15 mouse cellular contexts compared by ENCODE assay signal in genomic region chr10:122105889-122106632, GRCm38 (mm10). TPM values are rescaled to one million over a fixed set of nuclear protein-coding genes. Genes with fewer than 3 reads are reported as not detected.
A peak's percentile ranks its signal among the peaks of the same experiment; 100 is the strongest.
DNase-seq lines count a peak whose midpoint lies in the region; ATAC-seq and TF ChIP-seq lines count a peak whose summit lies in the region.
"Had no signal": no experiment of that assay in that cellular context is flagged by ENCODE, and none has a peak within 500 bp of the region (broad histone marks: within the 10 kb centered on the region; RNA-seq: fewer than 3 reads in every experiment).

No protein-coding gene starts in this region.

- H3K9me3 ChIP-seq in hindbrain, embryonic 16.5 days (ENCODE audit: control insufficient read depth, low read length): no peaks in the 10 kb centered on the region
- H3K9me3 ChIP-seq in hindbrain, embryonic 14.5 days (ENCODE audit: control insufficient read depth, low read length): no peaks in the 10 kb centered on the region
- H3K9me3 ChIP-seq in midbrain, embryonic 12.5 days: no peaks in the 10 kb centered on the region
- H3K9me3 ChIP-seq in midbrain, embryonic 10.5 days (replicated peaks): no peaks in the 10 kb centered on the region
- H3K9me3 ChIP-seq in lung, postnatal 0 days (ENCODE audit: low read length): no peaks in the 10 kb centered on the region
- H3K9me3 ChIP-seq: kidney, embryonic 15.5 days; limb, embryonic 10.5 days; megakaryocyte, embryonic 14.5 days; stomach, embryonic 15.5 days had no signal

- 65% methylated on average over 10 of the region's 10 CpGs for WGBS in hindbrain, embryonic 16.5 days
- 60% methylated on average over 10 of the region's 10 CpGs for WGBS in hindbrain, embryonic 14.5 days
- WGBS in midbrain, embryonic 12.5 days: 66% methylated on average over 10 of the region's 10 CpGs
- 71% methylated on average over 10 of the region's 10 CpGs for WGBS in midbrain, embryonic 10.5 days
- 46% methylated on average over 10 of the region's 10 CpGs for WGBS in lung, postnatal 0 days

- no peaks in the 10 kb centered on the region for H3K27me3 ChIP-seq in hindbrain, embryonic 16.5 days (replicated peaks; ENCODE audit: control insufficient read depth, insufficient read depth, low read length)
- no peaks in the 10 kb centered on the region for H3K27me3 ChIP-seq in hindbrain, embryonic 14.5 days (ENCODE audit: control insufficient read depth, insufficient read depth, low read length)
- H3K27me3 ChIP-seq in midbrain, embryonic 12.5 days: no peaks in the 10 kb centered on the region
- H3K27me3 ChIP-seq in midbrain, embryonic 10.5 days (ENCODE audit: low read depth, poor library complexity, severe bottlenecking): no peaks in the 10 kb centered on the region
- H3K27me3 ChIP-seq in lung, postnatal 0 days (replicated peaks; ENCODE audit: insufficient read depth, low read length): no peaks in the 10 kb centered on the region
- H3K27me3 ChIP-seq: megakaryocyte, embryonic 14.5 days; stomach, embryonic 15.5 days had no signal

- H3K9ac ChIP-seq in hindbrain, embryonic 16.5 days (ENCODE audit: low read depth, low read length): no peak overlapping the region
- no peak overlapping the region for H3K9ac ChIP-seq in hindbrain, embryonic 14.5 days
- H3K9ac ChIP-seq in midbrain, embryonic 12.5 days (replicated peaks): no peak overlapping the region
- no peak overlapping the region for H3K9ac ChIP-seq in lung, postnatal 0 days (replicated peaks; ENCODE audit: low read depth)
- H3K9ac ChIP-seq: kidney, embryonic 15.5 days; liver, embryonic 14.5 days; stomach, embryonic 15.5 days had no signal

- H3K4me2 ChIP-seq in hindbrain, embryonic 16.5 days (ENCODE audit: low read length): no peak overlapping the region
- H3K4me2 ChIP-seq in hindbrain, embryonic 14.5 days (replicated peaks): no peak overlapping the region
- no peak overlapping the region for H3K4me2 ChIP-seq in midbrain, embryonic 12.5 days (replicated peaks)
- no peak overlapping the region for H3K4me2 ChIP-seq in lung, postnatal 0 days (replicated peaks; ENCODE audit: low read depth, low read length)
- H3K4me2 ChIP-seq: kidney, embryonic 15.5 days; stomach, embryonic 15.5 days had no signal

- no peak for TF ChIP-seq EP300 in lung, postnatal 0 days (IDR thresholded peaks at IDR 0.05)

- H3K36me3 ChIP-seq in hindbrain, embryonic 16.5 days (ENCODE audit: control insufficient read depth, insufficient read depth, low read length): no peaks in the 10 kb centered on the region
- H3K36me3 ChIP-seq in hindbrain, embryonic 14.5 days (replicated peaks; ENCODE audit: control insufficient read depth, insufficient read depth): no peaks in the 10 kb centered on the region
- no peaks in the 10 kb centered on the region for H3K36me3 ChIP-seq in midbrain, embryonic 12.5 days
- no peaks in the 10 kb centered on the region for H3K36me3 ChIP-seq in midbrain, embryonic 10.5 days
- H3K36me3 ChIP-seq in lung, postnatal 0 days (ENCODE audit: insufficient read depth, low read length): no peaks in the 10 kb centered on the region
- H3K36me3 ChIP-seq: kidney, embryonic 15.5 days; limb, embryonic 10.5 days; stomach, embryonic 15.5 days had no signal

- H3K4me3 ChIP-seq in hindbrain, embryonic 16.5 days (ENCODE audit: low read length): no peak overlapping the region
- no peak overlapping the region for H3K4me3 ChIP-seq in hindbrain, embryonic 14.5 days (replicated peaks; ENCODE audit: low read length)
- no peak overlapping the region for H3K4me3 ChIP-seq in midbrain, embryonic 12.5 days
- no peak overlapping the region for H3K4me3 ChIP-seq in midbrain, embryonic 10.5 days
- no peak overlapping the region for H3K4me3 ChIP-seq in lung, postnatal 0 days (ENCODE audit: low read depth, low read length)
- H3K4me3 ChIP-seq: kidney, embryonic 15.5 days; limb, embryonic 10.5 days; megakaryocyte, embryonic 14.5 days; stomach, embryonic 15.5 days had no signal

- TF ChIP-seq CTCF in lung, postnatal 0 days (IDR thresholded peaks at IDR 0.05): no peak

- no peaks in the 10 kb centered on the region for H3K4me1 ChIP-seq in hindbrain, embryonic 16.5 days (ENCODE audit: control insufficient read depth, insufficient read depth, low read depth, low read length)
- no peaks in the 10 kb centered on the region for H3K4me1 ChIP-seq in hindbrain, embryonic 14.5 days (replicated peaks; ENCODE audit: control insufficient read depth, insufficient read depth, low read length)
- no peaks in the 10 kb centered on the region for H3K4me1 ChIP-seq in midbrain, embryonic 12.5 days
- no peaks in the 10 kb centered on the region for H3K4me1 ChIP-seq in midbrain, embryonic 10.5 days
- no peaks in the 10 kb centered on the region for H3K4me1 ChIP-seq in lung, postnatal 0 days (ENCODE audit: insufficient read depth, low read depth, low read length)
- H3K4me1 ChIP-seq: kidney, embryonic 15.5 days; limb, embryonic 10.5 days; stomach, embryonic 15.5 days had no signal

- ATAC-seq in hindbrain, embryonic 16.5 days: peak; percentile 45; the same call in 1 of the 2 replicates
- ATAC-seq in hindbrain, embryonic 14.5 days (ENCODE audit: low FRiP score): no peak
- ATAC-seq in midbrain, embryonic 12.5 days (ENCODE audit: low FRiP score, low read depth): 0 out of 2 replicates have a peak, but pooled peaks have one; percentile 38
- ATAC-seq in lung, postnatal 0 days: peak; percentile 91

- H3K27ac ChIP-seq in hindbrain, embryonic 16.5 days (ENCODE audit: low read depth, low read length): no peak overlapping the region
- H3K27ac ChIP-seq in hindbrain, embryonic 14.5 days: no peak overlapping the region
- no peak overlapping the region for H3K27ac ChIP-seq in midbrain, embryonic 12.5 days (replicated peaks)
- H3K27ac ChIP-seq in midbrain, embryonic 10.5 days (replicated peaks): no peak overlapping the region
- H3K27ac ChIP-seq in lung, postnatal 0 days (ENCODE audit: low read length): peak overlapping the region; percentile 1; the same call in 1 of the 2 replicates
- H3K27ac ChIP-seq: kidney, embryonic 15.5 days; limb, embryonic 10.5 days; liver, embryonic 14.5 days; stomach, embryonic 15.5 days had no signal

- no peak for DNase-seq in hindbrain, embryonic 14.5 days (ENCODE audit: low spot score)
- DNase-seq in midbrain, embryonic 10.5 days (ENCODE audit: low spot score): no peak
- DNase-seq in lung, postnatal 0 days (ENCODE audit: low spot score): peak; percentile 85
- peak; percentile 16 to 54 for DNase-seq in lung, postnatal 4 days
- no peak for DNase-seq in adrenal gland, adult 18-20 months (ENCODE audit: low spot score in 2 of 2)
- DNase-seq: gastrocnemius, postnatal 25 days; thymus, adult 18-20 months had no signal

RNA-seq across cellular contexts. Expression of gene Rxylt1, which starts 8.9 kb away (rescaled TPM):
- 45.2 and 45.6 TPM in 2 replicates for polyA plus RNA-seq in hindbrain, embryonic 16.5 days (2015; fragmentation: Nextera tagmentation; extraction: Ambion mirVana)
- polyA plus RNA-seq in hindbrain, embryonic 14.5 days (2014; fragmentation: Nextera tagmentation; extraction: Ambion mirVana): 42.8 and 47.8 TPM in 2 replicates
- 31.8 and 32.8 TPM in 2 replicates for polyA plus RNA-seq in midbrain, embryonic 12.5 days (2016; fragmentation: Nextera tagmentation; extraction: Ambion mirVana)
- 32.8 and 34.7 TPM in 2 replicates for polyA plus RNA-seq in midbrain, embryonic 10.5 days (2016; fragmentation: Nextera tagmentation; extraction: Ambion mirVana)
- 56.0 and 56.5 TPM in 2 replicates for polyA plus RNA-seq in lung, postnatal 0 days (2015; fragmentation: Nextera tagmentation; extraction: Ambion mirVana)
- 10 to 100 TPM; 36.6 to 37.1 TPM for total RNA-seq in adrenal gland, adult 18-20 months (2021)

RNA-seq across cellular contexts. Expression of gene Srgap1, which starts 58.9 kb away (rescaled TPM):
- polyA plus RNA-seq in hindbrain, embryonic 16.5 days (2015; fragmentation: Nextera tagmentation; extraction: Ambion mirVana): 28.5 and 29.2 TPM in 2 replicates
- 28.2 and 34.6 TPM in 2 replicates for polyA plus RNA-seq in hindbrain, embryonic 14.5 days (2014; fragmentation: Nextera tagmentation; extraction: Ambion mirVana)
- 30.1 and 32.3 TPM in 2 replicates for polyA plus RNA-seq in midbrain, embryonic 12.5 days (2016; fragmentation: Nextera tagmentation; extraction: Ambion mirVana)
- 11.5 and 12.4 TPM in 2 replicates for polyA plus RNA-seq in midbrain, embryonic 10.5 days (2016; fragmentation: Nextera tagmentation; extraction: Ambion mirVana)
- polyA plus RNA-seq in lung, postnatal 0 days (2015; fragmentation: Nextera tagmentation; extraction: Ambion mirVana): 7.4 and 11.8 TPM in 2 replicates
- total RNA-seq in adrenal gland, adult 18-20 months (2021): 1 to 10 TPM; 1.3 to 1.5 TPM
- total RNA-seq: monocyte, adult 5-6 weeks had no signal

Comparison
In these comparisons a context has a peak if more than half of its experiments do, and no peak if none do; other contexts are left out.
1. DNase-seq: peak in lung, postnatal 0 days (single experiment) and lung, postnatal 4 days (2 of 2); none in hindbrain, embryonic 14.5 days (single experiment), midbrain, embryonic 10.5 days (single experiment) and adrenal gland, adult 18-20 months (0 of 2).